Mouse (Mus musculus): ENCODE results near the gene Galntl5.
"Not testable (repeated sequence)": the region's sequence is repeated elsewhere in the genome, so short reads cannot be mapped to it uniquely, and the experiment has no call there.

The Galntl5 gene

DNA sequence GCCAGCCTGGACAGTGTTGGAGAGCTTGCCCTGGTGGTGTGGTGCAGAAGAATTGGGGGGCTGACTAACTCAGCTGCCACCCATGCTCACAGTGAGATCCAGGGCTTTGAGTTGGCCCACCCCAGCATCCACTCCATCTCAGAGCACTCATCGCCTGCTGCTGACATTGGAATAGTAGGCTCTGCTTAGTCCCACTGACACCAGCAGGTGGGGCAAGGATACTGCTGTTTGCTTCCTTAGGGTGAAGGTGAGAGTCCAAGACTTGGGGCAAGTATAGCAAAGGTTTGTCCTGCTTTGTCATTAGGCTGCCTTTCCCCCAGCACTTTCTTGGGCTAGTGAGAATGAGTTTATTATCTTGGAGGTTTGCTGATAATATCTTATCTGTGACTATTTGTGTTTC lies 7.5 kb downstream of the Galntl5 start:
- DNase-seq (ENCODE audit: extremely low read depth, low read depth, low spot score), result no peak

DNA sequence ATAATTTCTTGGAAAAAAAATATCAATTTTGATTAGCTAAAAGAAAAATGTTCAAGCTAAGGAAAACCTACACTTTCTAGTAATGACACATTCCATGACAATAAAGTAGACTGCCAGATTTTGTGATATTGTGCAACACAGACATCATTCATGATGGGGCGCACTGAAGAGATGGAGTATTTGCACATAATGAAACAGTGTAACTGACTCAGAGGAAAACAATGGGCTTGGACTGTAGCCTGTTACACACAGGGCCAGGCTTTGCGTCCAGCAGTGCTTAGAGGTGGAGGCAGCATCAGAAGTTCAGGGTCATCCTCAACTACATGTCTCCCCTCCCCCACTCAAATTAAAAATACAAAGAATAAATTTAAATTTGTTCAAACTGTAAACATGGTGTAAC lies 9.3 kb downstream of the Galntl5 start:
- no peak for DNase-seq (ENCODE audit: extremely low read depth, low read depth, low spot score)

DNA sequence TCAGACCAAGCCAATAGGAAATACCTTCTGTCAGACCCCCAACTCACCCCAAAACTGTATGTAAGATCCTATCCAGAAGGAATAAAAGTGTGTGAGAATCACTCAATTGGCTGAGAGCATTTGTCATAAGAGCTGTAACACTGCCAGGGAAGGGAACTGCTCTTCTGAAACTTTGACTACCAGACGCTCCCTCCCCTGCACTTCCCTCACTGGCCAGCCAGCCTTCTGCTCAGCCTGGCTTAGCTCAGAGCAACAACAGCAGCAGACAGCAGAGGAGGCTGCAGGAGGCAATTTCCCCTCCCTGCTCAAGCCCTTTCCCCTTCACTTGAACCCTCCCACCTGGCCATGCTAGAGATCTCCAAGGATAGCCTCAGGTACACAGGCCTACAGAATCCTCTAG lies 30.6 kb downstream of the Galntl5 start:
- DNase-seq (ENCODE audit: extremely low read depth, low read depth, low spot score), result no peak

DNA sequence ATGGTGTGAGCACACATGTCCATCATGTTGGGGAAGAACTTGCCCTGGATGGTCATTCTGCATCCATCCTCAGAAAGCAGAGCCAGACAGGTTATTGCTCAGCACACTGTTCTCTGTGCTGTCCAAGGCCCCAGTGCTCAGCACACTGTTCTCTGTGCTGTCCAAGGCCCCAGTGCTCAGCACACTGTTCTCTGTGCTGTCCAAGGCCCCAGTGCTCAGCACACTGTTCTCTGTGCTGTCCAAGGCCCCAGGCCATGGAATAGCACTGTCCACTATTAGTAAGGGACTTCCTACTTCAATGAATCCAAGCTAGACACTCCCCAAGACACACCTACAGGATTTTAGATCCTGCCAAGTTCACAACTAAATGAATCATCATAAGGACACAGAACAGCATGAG lies 32.0 kb downstream of the Galntl5 start:
- DNase-seq (ENCODE audit: extremely low read depth, low read depth, low spot score), result not testable (repeated sequence)

DNA sequence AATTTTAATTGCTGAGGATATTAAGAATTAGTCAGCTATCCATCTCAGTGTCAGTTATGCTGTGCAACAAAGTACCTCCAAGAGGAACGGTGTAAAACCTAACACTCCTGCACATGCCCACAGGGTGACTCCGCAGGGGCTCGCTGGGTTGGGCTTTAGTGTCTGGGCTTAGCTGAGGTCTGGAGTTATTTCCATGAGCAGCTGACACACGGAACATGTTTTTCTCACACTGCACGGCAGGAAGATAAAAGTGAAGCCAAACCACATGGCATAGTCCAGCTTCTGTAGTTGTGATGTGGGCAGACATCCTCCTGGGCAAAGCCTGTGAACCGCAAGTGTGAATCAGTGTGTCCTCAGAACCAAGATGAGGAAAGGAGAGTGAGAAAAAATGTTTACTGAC lies 33.7 kb downstream of the Galntl5 start:
- no peak for DNase-seq (ENCODE audit: extremely low read depth, low read depth, low spot score)

DNA sequence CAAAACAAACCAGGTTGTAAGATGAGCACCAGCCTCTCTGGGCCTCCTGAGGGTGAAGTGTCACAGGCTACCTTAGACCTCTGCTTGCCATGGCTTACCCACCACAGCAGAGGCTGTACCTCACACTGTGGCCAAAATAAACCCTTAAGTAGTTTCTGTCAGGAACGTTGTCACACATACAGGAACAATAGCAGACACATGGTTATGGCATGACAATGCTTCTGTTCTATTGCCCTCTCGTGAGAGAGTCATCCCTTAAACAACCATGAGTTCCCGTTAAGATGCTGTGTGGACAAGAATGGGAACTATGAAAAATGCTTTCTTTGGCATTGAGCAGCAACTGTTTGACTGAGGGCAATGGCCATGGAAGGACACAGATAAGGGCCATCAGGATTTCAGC lies 40.3 kb downstream of the Galntl5 start, which contains the start of gene Galnt11:
Galnt11 (plus strand) TSS at position 301 of the 400 bp plus-strand sequence.
- DNase-seq (ENCODE audit: extremely low read depth, low read depth, low spot score), result no peak

DNA sequence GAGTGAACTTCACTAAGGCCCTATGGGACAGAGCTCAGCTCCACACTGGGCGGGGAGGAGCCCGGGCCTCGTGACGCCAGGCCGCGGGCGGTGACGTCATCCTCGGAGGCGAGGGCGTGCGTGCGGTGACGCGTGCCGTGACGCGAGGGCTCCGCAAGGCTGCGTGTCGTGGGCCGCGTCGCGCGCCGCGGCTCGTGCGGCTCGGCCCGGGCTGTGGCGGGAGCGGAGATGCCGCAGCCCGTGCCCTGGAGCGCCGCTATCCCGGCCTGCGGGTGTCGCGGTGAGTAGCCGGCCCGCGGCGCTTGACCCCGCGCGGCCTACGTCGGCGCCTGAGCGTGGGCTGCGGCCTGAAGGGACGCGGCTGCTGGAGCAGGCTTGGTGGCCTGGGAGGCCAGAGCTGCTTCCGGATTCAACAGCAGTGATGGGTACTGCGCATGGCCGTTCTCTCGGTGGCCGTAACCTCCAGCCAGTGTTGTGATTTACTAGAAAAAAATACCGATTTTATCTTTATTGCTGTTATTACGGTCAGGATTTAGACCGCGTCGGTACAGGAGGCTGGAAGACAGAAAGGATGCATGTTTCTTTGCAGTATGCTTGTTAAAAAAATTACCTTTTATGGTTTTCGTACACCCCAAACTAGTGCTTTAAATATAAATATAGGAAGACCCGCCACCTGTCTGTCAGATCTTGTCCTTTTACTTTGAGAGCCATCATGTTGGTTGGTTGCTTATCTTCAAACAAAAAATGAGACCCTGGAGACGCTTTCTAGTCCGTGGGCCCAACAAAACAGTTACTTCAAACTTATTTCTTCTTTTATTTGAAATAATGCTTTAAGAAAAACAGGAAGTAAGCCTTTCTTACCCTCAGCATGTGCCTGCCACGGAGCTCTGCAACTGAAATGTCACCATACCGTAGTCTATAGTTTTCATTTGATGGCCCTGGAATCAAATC lies 41.8 kb downstream of the Galntl5 start, which contains the start of gene E130116L18Rik:
E130116L18Rik (minus strand) TSS at position 402 of the 951 bp plus-strand sequence.
- no peak for DNase-seq (ENCODE audit: extremely low read depth, low read depth, low spot score)

DNA sequence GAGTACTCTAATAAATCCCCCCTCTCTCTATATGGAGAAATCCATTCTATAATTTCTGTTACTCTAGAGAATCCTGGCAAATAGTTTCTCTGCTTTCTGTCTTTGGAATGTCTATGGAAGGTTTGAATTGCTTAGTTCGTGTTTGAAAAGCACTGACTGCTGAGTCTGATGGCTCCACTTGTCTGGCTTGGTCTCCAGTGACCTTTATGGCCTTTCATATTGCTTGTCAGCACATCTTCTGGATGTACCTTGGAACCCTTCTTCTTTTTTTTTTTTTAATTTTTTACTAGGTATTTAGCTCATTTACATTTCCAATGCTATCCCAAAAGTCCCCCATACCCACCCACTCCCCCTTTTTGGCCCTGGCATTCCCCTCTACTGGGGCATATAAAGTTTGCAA lies 43.1 kb downstream of the Galntl5 start:
- DNase-seq (ENCODE audit: extremely low read depth, low read depth, low spot score), result not testable (repeated sequence)

DNA sequence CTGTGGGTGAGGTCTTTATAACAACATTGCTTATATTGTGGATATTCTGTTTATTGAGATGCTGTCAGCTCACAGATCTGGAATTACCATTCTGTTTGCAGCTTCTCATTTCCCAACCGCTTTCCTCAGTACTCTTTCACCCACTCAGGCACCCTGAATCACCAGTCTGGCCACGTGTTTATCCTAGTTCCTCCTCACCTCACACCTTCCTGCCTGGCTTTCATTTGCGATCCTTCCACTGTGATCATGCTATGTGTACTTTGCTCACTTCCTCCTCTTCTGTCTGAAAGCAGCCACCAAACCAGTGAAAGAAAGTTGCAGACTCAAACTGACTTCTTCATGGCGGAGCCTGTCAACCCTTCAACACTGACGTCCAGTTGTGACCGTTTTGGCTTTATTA lies 61.8 kb downstream of the Galntl5 start:
- DNase-seq (ENCODE audit: extremely low read depth, low read depth, low spot score), result no peak

DNA sequence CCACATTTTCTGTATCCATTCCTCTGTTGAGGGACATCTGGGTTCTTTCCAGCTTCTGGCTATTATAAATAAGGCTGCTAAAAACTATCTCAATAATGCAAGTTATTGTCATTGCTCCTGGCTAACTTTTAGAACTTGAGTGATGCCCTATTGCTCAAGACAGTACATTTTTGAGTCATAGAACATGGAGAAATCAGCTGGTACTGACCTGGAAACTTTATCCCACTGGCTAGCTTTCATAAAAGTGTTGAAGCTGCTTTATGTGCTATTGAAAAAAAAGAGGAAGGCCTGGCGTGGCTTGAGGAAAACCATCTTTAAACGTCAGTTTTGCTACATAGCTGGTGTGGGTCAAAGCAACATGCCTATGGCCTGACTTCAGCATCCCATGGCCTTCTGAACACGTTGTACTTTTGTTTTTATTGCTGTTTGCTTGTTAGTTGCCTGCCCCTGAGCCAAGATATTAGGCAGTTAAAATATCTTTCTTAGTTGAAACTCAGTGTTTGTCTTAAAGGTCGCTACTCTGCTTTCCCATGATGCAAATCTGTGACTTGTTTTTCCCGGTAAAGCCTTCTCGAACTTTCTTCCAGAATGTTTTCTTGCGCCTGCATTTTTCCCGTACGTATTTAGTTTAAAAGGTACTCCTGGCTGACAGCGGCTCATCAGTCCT lies 64.7 kb downstream of the Galntl5 start:
- no peak for DNase-seq (ENCODE audit: extremely low read depth, low read depth, low spot score)

DNA sequence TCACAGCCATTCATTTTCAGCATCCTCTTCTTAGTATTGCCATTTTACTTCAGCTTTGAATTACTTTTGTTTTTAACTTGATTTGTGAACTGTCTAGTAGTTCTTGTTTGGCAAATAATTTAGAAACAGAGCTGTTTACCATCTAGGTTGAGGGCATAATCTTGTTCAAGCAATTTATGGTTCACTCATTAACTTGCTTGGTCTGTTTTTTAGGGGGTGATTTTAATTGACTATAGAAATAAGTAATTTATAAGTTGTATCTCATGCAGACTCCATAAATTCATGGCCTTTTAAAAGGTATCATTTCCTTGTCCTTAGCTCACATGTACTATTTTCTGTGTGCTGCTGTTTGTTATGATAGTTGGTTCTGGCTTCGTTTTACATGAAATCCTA lies 65.2 kb downstream of the Galntl5 start:
- no peak for DNase-seq (ENCODE audit: extremely low read depth, low read depth, low spot score)

DNA sequence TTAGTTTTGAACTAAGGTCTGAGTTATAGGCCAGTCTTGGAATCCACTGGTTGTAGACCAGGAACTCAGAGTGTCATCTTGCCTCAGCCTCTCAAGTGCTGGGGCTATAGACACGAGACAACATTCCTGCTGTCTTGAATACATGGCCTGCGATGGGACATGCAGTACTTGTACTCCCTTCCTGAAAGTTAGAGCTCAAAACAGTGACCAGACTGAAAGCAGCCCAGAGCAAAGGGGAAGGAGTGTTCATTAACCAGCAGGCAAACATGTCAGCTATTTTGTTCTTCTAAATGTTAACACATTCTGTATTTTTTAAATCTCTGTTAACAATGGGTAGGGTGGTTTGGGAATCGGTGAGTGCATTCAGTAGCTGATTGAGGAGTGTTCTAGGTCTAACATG lies 65.8 kb downstream of the Galntl5 start:
- DNase-seq (ENCODE audit: extremely low read depth, low read depth, low spot score), result no peak

DNA sequence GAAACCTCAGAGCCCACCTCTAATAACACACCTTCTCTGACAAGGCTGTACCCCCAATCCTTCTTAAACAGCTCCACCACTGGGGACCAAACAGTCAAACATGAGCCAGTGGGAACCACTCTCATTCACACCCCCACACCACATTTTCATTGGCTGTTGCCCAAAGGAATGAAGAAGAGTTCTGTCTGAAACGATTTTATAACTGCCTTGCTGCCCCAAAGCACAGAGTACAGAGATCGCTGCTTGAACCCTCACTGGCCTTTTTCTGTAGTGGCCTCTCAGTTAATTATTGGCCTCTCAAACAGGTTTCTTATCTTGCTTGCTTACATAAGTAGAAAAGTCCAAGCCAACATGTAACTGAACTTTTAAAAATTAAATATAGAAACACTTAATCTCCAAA lies 71.2 kb downstream of the Galntl5 start:
- DNase-seq (ENCODE audit: extremely low read depth, low read depth, low spot score), result no peak

DNA sequence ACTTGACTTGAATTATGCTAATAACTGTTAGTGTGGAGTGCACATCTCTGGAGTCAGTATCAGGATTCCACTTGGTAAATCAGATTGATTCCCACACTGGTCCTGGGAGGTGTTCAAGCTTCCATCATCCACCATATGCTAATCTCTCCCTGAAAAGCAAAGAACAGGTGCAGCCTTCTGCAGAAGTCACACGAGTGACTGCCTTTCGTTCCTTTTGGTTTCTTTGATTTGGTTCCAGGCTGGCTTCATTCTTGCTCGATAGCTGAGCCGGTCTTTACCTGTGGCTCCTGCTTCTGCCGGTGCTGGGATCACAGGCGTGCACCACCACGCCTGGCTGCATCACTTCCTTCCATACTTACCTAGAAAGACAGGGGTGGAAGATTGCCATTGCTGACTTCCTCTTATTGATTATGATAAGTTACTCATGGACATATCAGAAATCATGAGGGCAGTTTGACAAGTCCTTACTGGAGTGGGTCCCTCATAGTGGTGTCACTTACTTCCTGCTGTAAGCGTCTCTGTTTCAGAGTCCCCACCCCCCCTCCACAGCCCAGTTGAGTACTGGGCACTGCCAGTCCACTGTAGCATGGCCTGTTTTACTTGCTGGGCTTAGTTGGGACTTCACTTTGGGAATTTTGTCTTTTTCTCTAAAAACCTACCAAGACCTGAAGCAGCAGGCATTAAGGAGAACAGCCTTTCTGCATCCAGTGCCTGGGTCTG lies 71.7 kb downstream of the Galntl5 start:
- no peak for DNase-seq (ENCODE audit: extremely low read depth, low read depth, low spot score)

DNA sequence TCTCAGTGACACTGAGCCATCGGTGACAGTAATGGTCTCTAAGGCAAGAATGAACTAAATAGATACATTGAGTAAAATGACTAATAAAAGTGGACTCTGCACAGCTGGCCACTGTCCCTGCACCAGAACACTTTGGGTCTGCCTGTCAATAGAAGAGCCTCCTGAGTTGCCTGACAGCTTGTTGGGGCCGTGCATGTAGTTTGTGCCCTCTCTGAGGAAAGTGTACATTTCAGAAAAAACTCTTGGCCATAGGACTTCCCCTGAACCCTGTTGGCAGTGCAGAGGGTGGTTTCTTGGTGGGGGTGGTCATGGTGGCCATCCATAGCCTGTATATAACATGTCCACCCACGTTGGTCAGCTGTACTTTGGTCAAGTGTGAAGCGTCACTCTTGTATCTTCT lies 73.2 kb downstream of the Galntl5 start:
- no peak for DNase-seq (ENCODE audit: extremely low read depth, low read depth, low spot score)

DNA sequence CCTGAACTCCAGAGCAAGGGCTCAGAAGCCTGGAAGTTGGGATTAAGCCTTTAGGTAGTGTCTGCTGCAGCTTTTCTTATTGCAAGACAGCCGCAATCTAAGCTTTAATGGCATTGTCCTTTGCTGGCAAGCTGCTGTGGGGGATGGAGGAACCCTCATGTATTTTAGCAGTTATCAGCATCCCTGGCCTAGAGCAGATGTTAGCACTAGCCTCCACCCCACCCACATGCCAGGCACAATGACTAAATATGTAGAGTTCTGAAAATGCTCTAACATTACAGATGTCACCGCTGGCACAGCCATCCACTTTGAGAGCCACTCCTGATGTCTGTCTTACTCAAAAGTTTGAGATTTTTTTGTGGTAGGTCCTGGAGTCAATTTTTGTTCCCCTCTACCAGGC lies 75.4 kb downstream of the Galntl5 start:
- no peak for DNase-seq (ENCODE audit: extremely low read depth, low read depth, low spot score)

DNA sequence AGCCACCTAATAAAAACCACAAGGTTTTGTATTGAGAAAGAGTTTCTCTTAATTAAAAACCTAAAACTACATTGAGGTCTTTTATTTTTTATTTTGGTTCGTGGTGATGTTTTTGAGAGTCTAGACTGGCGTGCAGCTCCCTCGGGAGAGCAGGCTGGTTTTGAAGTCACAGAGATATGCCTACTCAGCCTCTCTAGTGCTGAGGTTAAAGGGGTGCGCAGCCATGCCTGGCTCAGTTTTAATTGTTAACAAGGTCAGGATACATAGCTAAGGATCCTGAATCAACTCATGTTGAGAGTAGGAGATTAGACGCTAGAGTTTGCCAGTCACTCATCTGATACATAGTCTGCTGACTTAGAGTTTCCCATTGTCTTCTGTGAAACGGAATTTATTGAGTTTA lies 80.2 kb downstream of the Galntl5 start:
- no peak for DNase-seq (ENCODE audit: extremely low read depth, low read depth, low spot score)

DNA sequence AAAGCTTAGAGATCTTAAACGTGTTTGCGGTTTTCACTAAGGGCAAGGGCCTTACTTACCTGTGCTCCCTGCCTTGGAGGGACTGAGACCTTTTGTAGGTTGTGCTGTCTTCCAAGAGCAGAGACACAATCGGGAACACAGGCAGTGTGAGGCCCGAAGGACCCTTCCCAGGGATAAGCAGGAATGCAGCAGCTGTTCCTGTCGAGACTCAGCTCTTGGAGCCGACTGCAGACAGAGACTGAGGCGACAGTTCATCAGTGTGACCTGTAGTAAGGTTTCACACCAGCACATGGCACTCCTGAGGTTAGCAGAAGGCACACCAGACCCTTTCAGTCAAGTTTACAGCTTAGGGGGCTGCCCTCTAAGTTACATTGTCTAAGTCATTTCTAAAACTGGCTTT lies 81.0 kb downstream of the Galntl5 start:
- no peak for DNase-seq (ENCODE audit: extremely low read depth, low read depth, low spot score)

DNA sequence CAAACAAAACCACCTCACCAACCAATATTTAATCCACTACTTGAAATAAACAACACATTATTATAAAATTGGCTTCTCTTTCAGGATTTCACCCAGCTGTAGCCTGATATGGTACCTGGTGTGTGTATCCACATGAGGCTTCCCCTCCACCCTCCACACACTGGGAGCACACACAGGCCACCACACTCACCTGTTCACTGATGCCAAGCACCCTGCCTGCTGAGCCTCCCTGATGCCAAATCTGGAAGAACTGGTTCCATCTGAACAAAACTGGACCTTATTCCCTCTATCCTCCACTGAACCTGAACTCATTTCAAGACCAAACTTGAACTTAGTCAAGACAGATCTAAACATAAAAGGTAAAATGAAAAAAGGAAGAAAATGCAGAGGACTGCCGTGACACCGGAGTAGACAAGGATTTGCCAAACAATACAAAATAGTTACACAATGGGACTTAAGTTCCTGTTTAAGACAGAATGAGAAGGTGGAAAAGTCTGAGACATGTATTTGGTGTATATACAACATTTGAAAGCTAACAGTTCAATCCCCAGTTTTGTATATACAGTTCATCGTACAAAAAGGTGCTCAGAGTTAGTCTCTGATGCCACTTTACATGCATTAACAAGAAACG lies 87.1 kb downstream of the Galntl5 start:
- no peak for DNase-seq (ENCODE audit: extremely low read depth, low read depth, low spot score)

All from fat pad, adult 2 months (tissue).